Mouse (Mus musculus) neural tube, embryonic 12.5 days (tissue): ENCODE results near the gene St6galnac3. TPM values are rescaled to one million over a fixed set of nuclear protein-coding genes. Genes with fewer than 3 reads are reported as not detected.
"Not testable (repeated sequence)": the region's sequence is repeated elsewhere in the genome, so short reads cannot be mapped to it uniquely, and the experiment has no call there.

Experiments
- ATAC-seq: fragments of 200-750 bp; cut with Nextera tagmentation; 2 replicates; pipeline ENCODE4 v1.8.0; 2017; ENCODE audit warnings: low read depth, mild to moderate bottlenecking, moderate TSS enrichment, moderate library complexity; ENCODE audit not compliant: low FRiP score
- H3K27ac ChIP-seq: fragments of 300-500 bp; sonication (generic); 2 replicates; pipeline ENCODE4 v1.5.1; 2016
- H3K27me3 ChIP-seq: fragments of 300-500 bp; sonication (generic); replicated peaks from 2 replicates; pipeline ENCODE4 v1.6.1; 2016; ENCODE audit warnings: mild to moderate bottlenecking
- H3K36me3 ChIP-seq: fragments of 300-500 bp; sonication (generic); 2 replicates; pipeline ENCODE4 v1.6.1; 2016; ENCODE audit warnings: mild to moderate bottlenecking
- H3K4me1 ChIP-seq: fragments of 300-500 bp; sonication (generic); 2 replicates; pipeline ENCODE4 v1.6.1; 2016
- H3K4me2 ChIP-seq: fragments of 300-500 bp; sonication (generic); replicated peaks from 2 replicates; pipeline ENCODE4 v1.6.1; 2016; ENCODE audit warnings: mild to moderate bottlenecking
- H3K4me3 ChIP-seq: fragments of 300-500 bp; sonication (generic); 2 replicates; pipeline ENCODE4 v1.5.1; 2016
- H3K9ac ChIP-seq: fragments of 300-500 bp; sonication (generic); 2 replicates; pipeline ENCODE4 v1.6.1; 2016; ENCODE audit warnings: mild to moderate bottlenecking
- H3K9me3 ChIP-seq: fragments of 300-500 bp; sonication (generic); 2 replicates; pipeline ENCODE4 v1.6.1; 2016; ENCODE audit warnings: mild to moderate bottlenecking
- whole genome bisulfite sequencing: fragments of 180-500 bp; shearing (Covaris S2); methylation state at CpG from one replicate; pipeline ENCODE4 v1.1.7; 2016; 5-methylcytosine and 5-hydroxymethylcytosine counted together
- polyA plus RNA-seq: library from polyadenylated mRNA; unstranded; fragments of >200 nt; fragmentation: Nextera tagmentation; extraction: Ambion mirVana; gene quantifications from 2 replicates; pipeline ENCODE4 v1.2.1, GENCODE M21; 2016

The St6galnac3 gene
- polyA plus RNA-seq, 1 experiment from 2014 or later, result 34.8 TPM

DNA sequence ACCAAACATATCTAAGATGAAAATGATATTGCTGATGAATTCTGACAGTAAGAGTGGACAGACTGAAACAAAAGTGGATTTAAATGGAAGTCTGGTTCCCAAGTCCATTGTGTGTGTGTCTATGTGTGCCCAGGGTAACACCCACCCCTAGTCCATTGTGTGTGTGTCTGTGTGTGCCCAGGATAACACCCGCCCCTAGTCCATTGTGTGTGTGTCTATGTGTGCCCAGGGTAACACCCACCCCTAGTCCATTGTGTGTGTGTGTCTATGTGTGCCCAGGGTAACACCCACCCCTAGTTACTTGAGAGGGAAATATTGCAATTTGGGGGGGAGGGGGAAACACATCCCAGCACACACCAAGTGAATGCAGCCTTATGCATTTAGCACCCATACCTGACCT is 318.1 kb downstream of the St6galnac3 start:
- no peaks in the 10 kb centered on the region for H3K9me3 ChIP-seq
- no peak for ATAC-seq
- H3K4me1 ChIP-seq, result no peaks in the 10 kb centered on the region
- no peak overlapping the region for H3K4me3 ChIP-seq
- WGBS, result 87% methylated on average over 1 of the region's 1 CpGs
- no peaks in the 10 kb centered on the region for H3K36me3 ChIP-seq
- no peak overlapping the region for H3K4me2 ChIP-seq
- no peaks in the 10 kb centered on the region for H3K27me3 ChIP-seq
- no peak overlapping the region for H3K9ac ChIP-seq
- H3K27ac ChIP-seq, result no peak overlapping the region

DNA sequence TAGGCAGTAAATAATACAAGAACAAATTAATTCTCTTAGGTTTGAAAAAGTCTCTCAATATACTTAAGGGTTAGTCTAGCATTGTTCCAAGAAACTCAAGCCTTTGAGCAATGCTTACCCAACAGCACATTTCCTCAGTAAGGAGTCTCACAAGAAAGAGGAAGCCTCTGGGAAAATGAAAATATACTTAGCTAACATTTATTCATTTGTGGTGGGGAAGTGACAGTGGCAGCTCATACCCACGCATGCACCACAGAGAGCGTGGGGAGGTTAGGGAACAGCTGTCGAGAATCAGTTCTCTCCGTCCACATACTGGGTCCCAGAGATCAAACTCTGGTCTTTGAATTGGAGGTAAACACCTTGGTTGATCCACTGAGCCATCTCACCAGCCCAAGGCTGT is 318.8 kb downstream of the St6galnac3 start:
- no peak overlapping the region for H3K9ac ChIP-seq
- no peaks in the 10 kb centered on the region for H3K4me1 ChIP-seq
- H3K4me3 ChIP-seq, result no peak overlapping the region
- H3K27ac ChIP-seq, result no peak overlapping the region
- ATAC-seq, result no peak
- no peaks in the 10 kb centered on the region for H3K9me3 ChIP-seq
- H3K4me2 ChIP-seq, result no peak overlapping the region
- no peaks in the 10 kb centered on the region for H3K36me3 ChIP-seq
- no peaks in the 10 kb centered on the region for H3K27me3 ChIP-seq
- WGBS, result 92% methylated on average over 4 of the region's 4 CpGs

DNA sequence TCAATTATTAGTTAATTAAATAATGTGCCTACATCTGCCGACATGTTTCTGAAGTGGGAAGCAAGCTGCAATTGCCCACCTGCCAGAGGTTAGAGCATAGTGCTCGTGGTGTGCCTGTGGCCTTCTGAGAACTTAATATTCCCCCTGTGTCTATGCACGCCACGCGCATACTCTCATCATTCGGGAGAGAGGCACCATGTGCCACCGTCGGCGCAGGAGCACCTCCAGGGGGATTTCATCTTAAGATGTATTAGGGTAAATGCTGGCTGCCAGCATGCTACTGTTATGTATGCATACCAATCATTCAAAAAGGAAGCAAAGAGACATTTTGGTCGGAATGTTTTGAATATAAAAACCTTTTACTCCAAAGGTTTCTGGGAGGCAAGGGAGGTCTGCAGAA is 319.3 kb downstream of the St6galnac3 start:
- 69% methylated on average over 10 of the region's 10 CpGs for WGBS
- ATAC-seq, result no peak
- no peaks in the 10 kb centered on the region for H3K9me3 ChIP-seq
- no peaks in the 10 kb centered on the region for H3K36me3 ChIP-seq
- no peak overlapping the region for H3K27ac ChIP-seq
- H3K4me1 ChIP-seq, result no peaks in the 10 kb centered on the region
- no peak overlapping the region for H3K9ac ChIP-seq
- H3K27me3 ChIP-seq, result no peaks in the 10 kb centered on the region
- H3K4me3 ChIP-seq, result no peak overlapping the region
- H3K4me2 ChIP-seq, result no peak overlapping the region

DNA sequence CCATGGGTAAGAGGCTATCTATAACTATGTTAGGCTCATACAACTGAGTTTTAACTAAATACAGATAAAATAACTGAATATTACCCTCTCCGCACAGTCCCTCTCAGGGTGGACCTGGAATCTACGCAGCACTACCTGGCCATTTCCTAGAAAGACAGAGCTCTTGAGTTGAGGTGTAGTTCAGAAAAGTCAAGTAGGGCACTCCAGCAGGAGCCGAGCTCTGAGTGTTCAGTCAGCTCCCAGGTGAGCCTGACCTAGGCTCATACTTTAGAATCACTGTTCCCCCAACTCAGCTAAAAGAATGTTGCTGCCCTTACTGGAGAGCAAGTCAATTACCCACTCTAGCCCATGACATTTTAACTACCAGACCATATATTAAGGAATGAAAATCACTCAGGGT is 324.7 kb downstream of the St6galnac3 start:
- H3K27ac ChIP-seq, result no peak overlapping the region
- H3K4me2 ChIP-seq, result no peak overlapping the region
- H3K9ac ChIP-seq, result no peak overlapping the region
- no peaks in the 10 kb centered on the region for H3K36me3 ChIP-seq
- no peaks in the 10 kb centered on the region for H3K4me1 ChIP-seq
- no peak for ATAC-seq
- no peaks in the 10 kb centered on the region for H3K27me3 ChIP-seq
- H3K4me3 ChIP-seq, result no peak overlapping the region
- no peaks in the 10 kb centered on the region for H3K9me3 ChIP-seq
- 90% methylated on average over 3 of the region's 3 CpGs for whole genome bisulfite sequencing

DNA sequence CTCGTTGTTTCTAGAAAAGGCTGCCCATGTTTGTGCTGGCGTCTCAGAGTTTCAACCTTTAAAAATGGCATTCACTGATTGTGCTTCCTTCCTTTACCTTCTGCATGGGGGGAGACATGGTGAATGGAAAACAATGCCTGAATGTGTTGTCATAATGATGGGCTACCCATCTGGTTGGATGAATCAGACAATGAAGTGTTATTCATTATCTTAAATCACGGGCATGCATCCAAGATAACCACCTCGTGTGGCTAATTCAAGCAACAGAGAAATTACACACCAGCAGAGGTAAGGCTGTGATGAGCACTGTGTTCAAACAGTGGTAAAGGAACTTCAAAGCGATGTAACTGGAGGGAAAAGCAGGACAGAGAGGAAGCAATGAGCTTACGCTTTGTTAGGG is 325.4 kb downstream of the St6galnac3 start:
- Histone ChIP-seq H3K27me3 (no peaks in the 10 kb centered on the region), H3K27ac (no peak overlapping the region), H3K4me3 (no peak overlapping the region), H3K4me2 (no peak overlapping the region), H3K4me1 (no peaks in the 10 kb centered on the region), H3K9ac (no peak overlapping the region), H3K9me3 (no peaks in the 10 kb centered on the region), H3K36me3 (no peaks in the 10 kb centered on the region)
- ATAC-seq, result no peak
- WGBS, result 75% methylated on average over 6 of the region's 6 CpGs

DNA sequence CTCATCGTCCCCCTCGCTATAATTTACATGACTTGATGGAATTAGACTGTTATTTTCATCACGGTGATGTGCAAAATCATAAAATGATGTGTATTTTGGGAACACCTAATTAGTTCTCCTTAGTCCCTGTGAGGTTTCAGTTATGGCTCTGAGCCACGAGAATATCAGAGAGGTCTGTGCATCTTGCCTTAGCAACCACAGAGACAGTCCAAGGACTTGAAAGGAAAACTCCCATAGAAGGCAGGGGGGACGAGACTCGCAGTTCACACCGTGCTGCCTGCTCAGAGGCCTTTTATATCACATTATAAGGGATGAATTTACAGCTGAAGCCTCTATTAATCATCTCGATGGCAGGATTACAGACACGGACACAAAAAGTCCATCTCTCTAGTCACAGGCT is 327.2 kb downstream of the St6galnac3 start:
- H3K4me1 ChIP-seq, result no peaks in the 10 kb centered on the region
- H3K36me3 ChIP-seq, result no peaks in the 10 kb centered on the region
- WGBS, result 58% methylated on average over 9 of the region's 9 CpGs
- no peaks in the 10 kb centered on the region for H3K9me3 ChIP-seq
- H3K27me3 ChIP-seq, result no peaks in the 10 kb centered on the region
- no peak overlapping the region for H3K27ac ChIP-seq
- no peak overlapping the region for H3K4me3 ChIP-seq
- no peak overlapping the region for H3K9ac ChIP-seq
- H3K4me2 ChIP-seq, result no peak overlapping the region
- no peak for ATAC-seq

DNA sequence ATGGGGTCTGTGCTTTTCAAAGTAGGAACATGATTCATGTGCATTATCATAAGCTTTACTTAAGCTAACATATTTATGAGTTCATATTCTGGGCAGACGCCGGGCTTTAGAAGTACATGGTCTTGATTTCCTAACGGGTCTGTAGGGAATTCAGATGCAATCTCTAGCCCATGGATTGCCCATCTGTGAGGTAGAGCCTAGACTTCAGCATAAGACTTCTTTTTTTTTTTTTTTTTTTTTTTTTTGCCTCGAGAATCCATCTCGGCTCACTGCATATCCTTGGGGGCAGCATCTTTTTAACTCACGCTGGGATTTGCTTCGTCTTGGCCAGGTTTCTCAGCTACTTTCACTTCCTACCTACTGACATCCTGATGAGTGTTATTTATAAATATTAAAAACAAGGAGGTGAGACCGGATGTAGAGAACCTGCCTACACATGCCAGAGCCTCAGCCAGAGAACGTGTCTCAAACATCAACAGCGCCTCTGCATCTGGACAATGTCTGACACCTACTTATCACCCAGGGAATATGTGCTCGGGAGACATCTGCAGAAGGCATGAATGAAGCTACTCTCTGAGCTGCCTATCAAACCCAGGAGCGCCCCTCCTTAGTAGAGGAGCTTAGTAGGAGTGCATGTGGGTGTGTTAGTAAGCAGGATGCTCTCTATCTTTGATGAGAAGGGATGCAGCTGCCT is 328.5 kb downstream of the St6galnac3 start:
- Histone ChIP-seq H3K4me2 (no peak overlapping the region), H3K4me1 (no peaks in the 10 kb centered on the region), H3K27me3 (no peaks in the 10 kb centered on the region), H3K27ac (no peak overlapping the region), H3K9ac (no peak overlapping the region), H3K4me3 (no peak overlapping the region), H3K36me3 (no peaks in the 10 kb centered on the region), H3K9me3 (no peaks in the 10 kb centered on the region)
- no peak for ATAC-seq
- WGBS, result 80% methylated on average over 12 of the region's 12 CpGs

DNA sequence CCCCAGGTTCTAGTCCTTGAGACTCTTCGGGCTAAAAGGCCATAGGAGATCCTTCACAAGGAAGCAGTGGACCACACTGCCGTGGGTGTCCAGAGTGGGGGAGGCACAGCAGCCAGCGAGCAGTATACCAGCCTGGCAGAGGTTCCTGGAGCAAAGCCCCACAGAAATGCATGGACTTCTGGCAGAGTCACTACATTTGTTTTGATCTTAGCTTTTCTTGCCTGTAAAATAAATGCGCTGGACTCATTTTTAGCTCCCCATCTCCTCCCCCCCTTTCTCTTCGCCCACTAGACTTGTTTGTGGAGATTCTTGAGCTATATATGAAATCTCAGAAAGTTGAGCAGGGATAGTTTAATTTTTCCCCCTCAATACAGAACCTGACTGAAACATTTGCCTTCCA is 329.6 kb downstream of the St6galnac3 start:
- Histone ChIP-seq H3K4me2 (no peak overlapping the region), H3K4me1 (no peaks in the 10 kb centered on the region), H3K9ac (no peak overlapping the region), H3K36me3 (no peaks in the 10 kb centered on the region), H3K27ac (no peak overlapping the region), H3K9me3 (no peaks in the 10 kb centered on the region), H3K27me3 (no peaks in the 10 kb centered on the region), H3K4me3 (no peak overlapping the region)
- ATAC-seq, result no peak
- WGBS, result 91% methylated on average over 5 of the region's 5 CpGs

DNA sequence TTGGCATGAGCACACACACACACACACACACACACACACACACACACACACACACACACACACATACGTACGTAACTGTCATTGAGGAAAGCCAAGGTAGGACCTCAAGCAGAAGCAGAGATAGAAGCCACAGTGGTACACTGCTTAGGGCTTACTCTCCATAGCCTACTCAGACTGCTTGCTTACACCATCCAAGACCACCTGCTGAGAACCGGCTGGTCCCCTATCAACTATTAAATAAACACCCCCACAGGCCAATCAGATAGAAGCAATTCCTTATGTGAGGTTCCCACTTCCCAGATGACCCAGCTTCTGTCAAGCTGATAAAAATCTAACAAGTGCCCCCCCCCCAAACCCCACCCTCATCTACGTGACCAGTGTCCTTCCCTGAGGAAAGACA is 330.2 kb downstream of the St6galnac3 start:
- Histone ChIP-seq H3K27ac (no peak overlapping the region), H3K27me3 (no peaks in the 10 kb centered on the region), H3K36me3 (no peaks in the 10 kb centered on the region), H3K9ac (no peak overlapping the region), H3K9me3 (no peaks in the 10 kb centered on the region), H3K4me1 (no peaks in the 10 kb centered on the region), H3K4me2 (no peak overlapping the region), H3K4me3 (no peak overlapping the region)
- 94% methylated on average over 4 of the region's 4 CpGs for WGBS
- no peak for ATAC-seq

DNA sequence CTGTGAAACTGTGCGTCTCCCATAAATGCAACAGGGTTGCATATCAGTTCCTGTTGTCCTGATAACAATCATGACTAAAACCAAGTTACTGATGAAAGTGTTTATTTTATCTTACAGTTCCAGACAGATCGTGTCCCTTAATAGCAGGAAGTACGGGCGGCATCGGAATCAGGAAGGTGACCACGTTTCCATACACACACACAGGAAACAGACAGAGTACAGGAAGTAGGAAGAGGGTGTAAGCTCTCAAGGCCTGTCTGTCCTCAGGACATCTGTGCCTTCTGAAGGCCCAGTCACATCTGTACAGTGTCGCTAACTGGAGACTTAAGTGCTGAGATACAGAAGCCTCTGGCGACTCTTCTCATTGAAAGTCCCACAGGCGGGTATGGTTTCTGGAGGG is 330.8 kb downstream of the St6galnac3 start:
- WGBS, result 93% methylated on average over 9 of the region's 9 CpGs
- H3K27me3 ChIP-seq, result no peaks in the 10 kb centered on the region
- H3K4me2 ChIP-seq, result no peak overlapping the region
- no peak overlapping the region for H3K27ac ChIP-seq
- H3K4me3 ChIP-seq, result no peak overlapping the region
- H3K4me1 ChIP-seq, result no peaks in the 10 kb centered on the region
- no peak overlapping the region for H3K9ac ChIP-seq
- no peaks in the 10 kb centered on the region for H3K36me3 ChIP-seq
- no peak for ATAC-seq
- no peaks in the 10 kb centered on the region for H3K9me3 ChIP-seq

DNA sequence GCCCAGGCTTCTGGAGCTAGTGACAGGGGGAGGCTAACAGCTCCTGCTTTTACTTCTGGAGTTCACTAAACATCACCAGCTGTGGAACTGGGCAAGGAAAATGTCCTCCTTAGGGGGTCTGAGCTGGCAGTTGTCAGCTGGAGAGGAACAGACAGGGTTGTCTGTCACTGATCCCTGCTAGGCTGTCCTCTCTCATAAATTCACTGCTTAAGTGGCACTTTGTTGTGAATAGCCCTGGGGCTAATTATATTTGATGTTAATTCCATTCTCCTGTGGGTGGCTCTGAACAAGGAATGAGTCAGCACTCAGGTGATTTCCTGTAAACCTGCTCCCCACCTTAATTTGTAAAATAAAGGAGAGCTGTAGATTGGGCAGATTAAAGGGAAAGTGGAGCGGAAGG is 333.5 kb downstream of the St6galnac3 start:
- not testable (repeated sequence) for H3K4me2 ChIP-seq, H3K9ac ChIP-seq, H3K27me3 ChIP-seq, H3K36me3 ChIP-seq, H3K4me1 ChIP-seq, H3K27ac ChIP-seq, H3K4me3 ChIP-seq, H3K9me3 ChIP-seq
- ATAC-seq, result peak; percentile 58; the same call in 1 of the 2 replicates
- whole genome bisulfite sequencing, result 56% methylated on average over 1 of the region's 1 CpGs

DNA sequence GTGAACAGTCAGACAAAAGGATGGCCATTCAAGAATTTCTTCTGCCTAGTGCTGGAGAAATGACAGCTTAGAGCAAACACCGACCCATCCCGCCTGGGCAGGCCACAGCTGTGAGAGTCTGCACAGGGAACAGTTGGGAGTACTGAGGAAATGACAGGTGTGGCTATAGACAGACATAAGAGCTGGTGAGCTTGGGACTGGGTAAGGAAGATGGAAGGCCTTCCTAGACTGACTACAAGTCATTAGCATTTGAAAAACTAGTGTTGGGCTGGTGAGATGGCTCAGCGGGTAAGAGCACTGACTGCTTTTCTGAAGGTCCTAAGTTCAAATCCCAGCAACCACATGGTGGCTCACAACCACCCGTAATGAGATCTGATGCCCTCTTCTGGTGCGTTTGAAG is 340.3 kb downstream of the St6galnac3 start:
- H3K27me3 ChIP-seq, H3K36me3 ChIP-seq, H3K9me3 ChIP-seq, ATAC-seq, H3K27ac ChIP-seq, H3K4me1 ChIP-seq, H3K4me2 ChIP-seq, H3K9ac ChIP-seq, H3K4me3 ChIP-seq: not testable (repeated sequence)
- 76% methylated on average over 5 of the region's 5 CpGs for WGBS

DNA sequence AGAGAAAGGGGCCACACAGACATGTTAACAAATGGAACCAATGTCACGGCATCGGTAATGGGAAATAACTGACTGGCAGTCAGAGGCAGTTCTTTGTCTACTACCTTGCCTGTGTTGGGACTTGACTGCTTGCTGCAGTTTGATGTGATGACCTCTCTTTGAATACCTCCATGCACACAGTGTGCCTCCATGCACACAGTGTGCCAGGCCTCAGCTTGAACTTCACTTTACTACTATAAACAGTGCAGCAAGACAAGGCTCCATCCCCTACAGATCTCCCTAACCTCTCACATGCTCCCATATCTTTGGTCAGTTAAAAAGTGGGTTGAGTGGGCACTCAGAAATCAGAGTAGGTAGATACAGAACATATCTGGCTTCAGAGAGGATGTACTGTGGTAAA is 341.3 kb downstream of the St6galnac3 start:
- no peaks in the 10 kb centered on the region for H3K9me3 ChIP-seq
- H3K36me3 ChIP-seq, result no peaks in the 10 kb centered on the region
- ATAC-seq, result no peak
- H3K9ac ChIP-seq, result no peak overlapping the region
- no peak overlapping the region for H3K4me2 ChIP-seq
- 87% methylated on average over 2 of the region's 2 CpGs for WGBS
- no peak overlapping the region for H3K27ac ChIP-seq
- no peaks in the 10 kb centered on the region for H3K27me3 ChIP-seq
- H3K4me3 ChIP-seq, result no peak overlapping the region
- no peaks in the 10 kb centered on the region for H3K4me1 ChIP-seq
